Mouse (Mus musculus) stomach, embryonic 14.5 days (tissue): ENCODE data around the gene Cntn5. TPM values are rescaled to one million over a fixed set of nuclear protein-coding genes. Genes with fewer than 3 reads are reported as not detected.

Source experiments
- ATAC-seq: fragments of 200-750 bp; cut with Nextera tagmentation; 2 replicates; pipeline ENCODE4 v1.8.0; 2017; ENCODE audit warnings: low read depth, moderate TSS enrichment; ENCODE audit not compliant: insufficient number of reproducible peaks, insufficient read depth, low FRiP score
- H3K27ac ChIP-seq: fragments of 300-500 bp; sonication (generic); 2 replicates; pipeline ENCODE4 v1.5.1; 2014; ENCODE audit warnings: mild to moderate bottlenecking, low read length, moderate library complexity, mixed read lengths
- H3K27me3 ChIP-seq: fragments of 300-500 bp; sonication (generic); 2 replicates; pipeline ENCODE4 v1.6.1; 2014; ENCODE audit warnings: low read length, control low read depth, mixed read lengths; ENCODE audit not compliant: control insufficient read depth, insufficient read depth
- H3K36me3 ChIP-seq: fragments of 300-500 bp; sonication (generic); 2 replicates; pipeline ENCODE4 v1.6.1; 2014; ENCODE audit warnings: mild to moderate bottlenecking, control low read depth, low read length, moderate library complexity, mixed read lengths; ENCODE audit not compliant: control insufficient read depth, insufficient read depth
- H3K4me1 ChIP-seq: fragments of 300-500 bp; sonication (generic); 2 replicates; pipeline ENCODE4 v1.6.1; 2014; ENCODE audit warnings: low read length, control low read depth, mixed read lengths; ENCODE audit not compliant: control insufficient read depth, insufficient read depth
- H3K4me2 ChIP-seq: fragments of 300-500 bp; sonication (generic); replicated peaks from 2 replicates; pipeline ENCODE4 v1.6.1; 2014; ENCODE audit warnings: low read depth, low read length, control low read depth
- H3K4me3 ChIP-seq: fragments of 300-500 bp; sonication (generic); 2 replicates; pipeline ENCODE4 v1.5.1; 2014; ENCODE audit warnings: low read depth, low read length, control low read depth
- H3K9ac ChIP-seq: fragments of 300-500 bp; sonication (generic); replicated peaks from 2 replicates; pipeline ENCODE4 v1.6.1; 2014; ENCODE audit warnings: low read depth, mild to moderate bottlenecking, control low read depth, low read length, moderate library complexity, mixed read lengths
- H3K9me3 ChIP-seq: fragments of 300-500 bp; sonication (generic); 2 replicates; pipeline ENCODE4 v1.6.1; 2016; ENCODE audit warnings: low read depth, low read length, control low read depth; ENCODE audit not compliant: control insufficient read depth
- WGBS: fragments of 180-500 bp; shearing (Covaris S2); extraction: QIAGEN DNeasy Blood & Tissue Kit; methylation state at CpG from one replicate; pipeline ENCODE4 v1.1.7; 2014; 5-methylcytosine and 5-hydroxymethylcytosine counted together
- polyA plus RNA-seq: library from polyadenylated mRNA; unstranded; fragments of >200 nt; fragmentation: Nextera tagmentation; extraction: Ambion mirVana; gene quantifications from 2 replicates; pipeline ENCODE4 v1.2.1, GENCODE M21; 2014

Gene Cntn5
- polyA plus RNA-seq, 1 experiment from 2014 or later, result 0.20 TPM

- ATAC-seq, result no peak
- H3K4me1 ChIP-seq, result no peaks in the 10 kb centered on the region
- H3K4me2 ChIP-seq, result no peak overlapping the region
- H3K9me3 ChIP-seq, result no peaks in the 10 kb centered on the region
- no peaks in the 10 kb centered on the region for H3K27me3 ChIP-seq
- no peak overlapping the region for H3K4me3 ChIP-seq
- WGBS, result 80% methylated on average over 1 of the region's 1 CpGs
- H3K27ac ChIP-seq, result no peak overlapping the region
- H3K9ac ChIP-seq, result no peak overlapping the region
- H3K36me3 ChIP-seq, result no peaks in the 10 kb centered on the region
These were observed 564.9 kb downstream of the Cntn5 start for GRCm38 (mm10) chr9:10339716-10340115.

DNA sequence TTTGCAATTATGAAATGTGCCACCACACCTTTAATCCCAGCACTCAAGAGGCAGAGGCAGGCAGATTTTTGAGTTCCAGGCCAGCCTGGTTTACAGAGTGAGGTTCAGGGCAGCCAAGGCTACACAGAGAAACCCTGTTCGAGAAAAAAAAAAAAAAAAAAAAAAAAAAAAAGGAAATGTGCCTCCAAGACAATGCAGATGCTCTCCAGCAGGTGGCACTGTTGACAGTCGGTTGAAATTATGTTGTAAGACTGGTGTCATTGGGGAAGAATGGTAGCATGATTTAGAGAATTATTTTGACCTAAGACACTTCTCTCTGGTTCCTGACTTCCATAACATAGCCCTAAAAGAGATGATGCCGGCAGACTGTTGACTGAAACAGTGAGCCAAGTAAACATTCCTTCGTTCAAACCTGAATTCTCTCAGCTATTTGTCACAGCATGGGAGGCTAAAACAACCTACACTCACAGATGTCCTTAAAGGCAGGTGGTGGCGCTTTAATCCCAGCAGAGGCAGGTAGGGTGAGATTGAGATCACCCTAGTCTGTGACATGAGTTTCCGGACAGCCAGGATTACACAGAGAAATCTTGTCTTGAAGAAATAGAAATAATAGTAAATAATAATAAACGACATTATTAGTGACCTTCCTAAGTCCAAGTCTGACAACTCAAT, 579.7 kb downstream of the Cntn5 start:
- H3K27ac ChIP-seq, result no peak overlapping the region
- no peaks in the 10 kb centered on the region for H3K36me3 ChIP-seq
- H3K9me3 ChIP-seq, result no peaks in the 10 kb centered on the region
- H3K4me3 ChIP-seq, result no peak overlapping the region
- WGBS, result 41% methylated on average over 7 of the region's 7 CpGs
- no peak for ATAC-seq
- H3K9ac ChIP-seq, result no peak overlapping the region
- no peaks in the 10 kb centered on the region for H3K27me3 ChIP-seq
- no peak overlapping the region for H3K4me2 ChIP-seq
- no peaks in the 10 kb centered on the region for H3K4me1 ChIP-seq

DNA sequence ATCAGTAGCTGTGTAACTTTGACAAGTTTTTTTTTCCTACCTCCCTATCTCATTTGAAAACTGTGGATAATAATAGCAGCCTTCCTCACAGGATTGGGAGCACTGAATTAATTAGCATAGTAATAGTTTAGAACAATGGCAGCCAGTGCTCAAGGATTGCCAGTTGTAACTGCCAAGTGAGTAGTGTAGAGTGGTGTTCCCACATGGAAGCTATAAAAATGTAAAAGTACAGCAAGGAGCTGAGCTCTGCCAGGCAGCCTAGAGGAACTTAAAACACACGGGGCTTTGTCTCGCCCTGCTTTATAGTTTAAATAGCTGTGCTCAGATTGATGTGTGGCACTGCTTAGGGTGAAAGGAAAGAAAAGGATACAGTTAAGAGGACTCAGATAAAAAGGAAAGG, 635.2 kb downstream of the Cntn5 start:
- WGBS, result 48% methylated on average over 2 of the region's 2 CpGs
- no peaks in the 10 kb centered on the region for H3K4me1 ChIP-seq
- no peaks in the 10 kb centered on the region for H3K9me3 ChIP-seq
- H3K27ac ChIP-seq, result no peak overlapping the region
- no peak overlapping the region for H3K4me2 ChIP-seq
- H3K4me3 ChIP-seq, result no peak overlapping the region
- ATAC-seq, result no peak
- no peaks in the 10 kb centered on the region for H3K27me3 ChIP-seq
- no peaks in the 10 kb centered on the region for H3K36me3 ChIP-seq
- H3K9ac ChIP-seq, result no peak overlapping the region

- Histone ChIP-seq H3K4me2 (no peak overlapping the region), H3K9me3 (no peaks in the 10 kb centered on the region), H3K27me3 (no peaks in the 10 kb centered on the region), H3K4me1 (no peaks in the 10 kb centered on the region), H3K9ac (no peak overlapping the region), H3K36me3 (no peaks in the 10 kb centered on the region), H3K4me3 (no peak overlapping the region), H3K27ac (no peak overlapping the region)
- ATAC-seq, result no peak
- 77% methylated on average over 6 of the region's 6 CpGs for WGBS
These were observed 635.7 kb downstream of the Cntn5 start for GRCm38 (mm10) chr9:10268836-10269235.

DNA sequence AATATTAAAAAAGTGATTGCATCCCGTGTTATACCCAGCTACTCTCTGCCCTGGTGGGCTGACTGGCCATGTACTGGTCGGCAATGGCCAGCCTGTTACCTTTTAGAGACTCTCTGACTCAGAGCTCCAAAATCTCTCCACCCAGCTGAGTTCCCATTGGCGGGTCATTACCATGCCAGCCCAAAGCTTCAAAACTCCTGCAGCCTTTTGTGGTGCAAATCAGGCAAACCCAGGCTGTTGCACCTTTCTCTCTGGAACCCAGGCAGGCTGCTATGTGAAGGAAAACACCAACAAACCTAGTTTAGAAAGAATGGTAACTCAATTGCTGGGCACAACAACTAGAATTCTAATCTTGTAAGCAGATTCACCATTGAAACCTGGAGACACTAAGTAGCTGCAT, 639.0 kb downstream of the Cntn5 start:
- Histone ChIP-seq H3K4me2 (no peak overlapping the region), H3K27ac (no peak overlapping the region), H3K36me3 (no peaks in the 10 kb centered on the region), H3K27me3 (no peaks in the 10 kb centered on the region), H3K4me3 (no peak overlapping the region), H3K9me3 (no peaks in the 10 kb centered on the region), H3K9ac (no peak overlapping the region), H3K4me1 (no peaks in the 10 kb centered on the region)
- 50% methylated on average over 3 of the region's 3 CpGs for WGBS
- no peak for ATAC-seq

DNA sequence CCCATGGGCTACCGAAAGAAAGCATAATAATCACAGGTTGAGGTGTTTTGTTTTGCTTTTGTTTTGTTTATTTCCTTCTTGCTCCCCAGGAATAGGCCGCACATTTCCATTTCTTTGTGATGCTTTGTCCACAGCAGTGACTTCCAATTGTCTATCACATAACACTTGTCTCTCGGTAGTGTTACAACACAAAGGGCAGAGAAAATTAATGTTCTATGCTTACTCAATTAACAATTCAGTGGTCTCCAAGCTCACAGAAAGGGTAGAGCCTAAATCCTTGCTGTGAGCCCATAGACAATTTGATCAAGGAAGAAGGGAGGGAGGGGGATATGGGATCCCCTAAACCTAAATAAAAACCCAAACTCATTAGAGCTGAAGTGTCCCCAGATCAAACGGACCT, 671.2 kb downstream of the Cntn5 start:
- Histone ChIP-seq H3K4me3 (no peak overlapping the region), H3K4me1 (no peaks in the 10 kb centered on the region), H3K27me3 (no peaks in the 10 kb centered on the region), H3K36me3 (no peaks in the 10 kb centered on the region), H3K9me3 (no peaks in the 10 kb centered on the region), H3K4me2 (no peak overlapping the region), H3K27ac (no peak overlapping the region), H3K9ac (no peak overlapping the region)
- WGBS, result 83% methylated on average over 4 of the region's 4 CpGs
- ATAC-seq, result no peak

- no peak for ATAC-seq
- Histone ChIP-seq H3K9ac (no peak overlapping the region), H3K4me3 (no peak overlapping the region), H3K9me3 (no peaks in the 10 kb centered on the region), H3K36me3 (no peaks in the 10 kb centered on the region), H3K27ac (no peak overlapping the region), H3K27me3 (no peaks in the 10 kb centered on the region), H3K4me2 (no peak overlapping the region), H3K4me1 (no peaks in the 10 kb centered on the region)
- 72% methylated on average over 1 of the region's 1 CpGs for WGBS
These were observed 672.5 kb downstream of the Cntn5 start for GRCm38 (mm10) chr9:10232066-10232465.

- ATAC-seq, result no peak
- Histone ChIP-seq H3K4me2 (no peak overlapping the region), H3K9me3 (no peaks in the 10 kb centered on the region)
These were observed 673.6 kb downstream of the Cntn5 start for GRCm38 (mm10) chr9:10230973-10231372.

GRCm38 (mm10) chr9:10229716-10230115, 674.9 kb downstream of the Cntn5 start:
- no peak overlapping the region for H3K27ac ChIP-seq
- ATAC-seq, result no peak

More at GRCm38 (mm10) chr9:10230973-10231372, 673.6 kb downstream of the Cntn5 start:
- Histone ChIP-seq H3K4me1 (no peaks in the 10 kb centered on the region), H3K9ac (no peak overlapping the region), H3K27me3 (no peaks in the 10 kb centered on the region), H3K4me3 (no peak overlapping the region), H3K27ac (no peak overlapping the region), H3K36me3 (no peaks in the 10 kb centered on the region)

More at GRCm38 (mm10) chr9:10229716-10230115, 674.9 kb downstream of the Cntn5 start:
- WGBS, result 52% methylated on average over 2 of the region's 2 CpGs
- Histone ChIP-seq H3K36me3 (no peaks in the 10 kb centered on the region), H3K4me3 (no peak overlapping the region), H3K4me2 (no peak overlapping the region), H3K27me3 (no peaks in the 10 kb centered on the region), H3K9me3 (no peaks in the 10 kb centered on the region), H3K9ac (no peak overlapping the region), H3K4me1 (no peaks in the 10 kb centered on the region)
